Mouse (Mus musculus) spleen, adult 2 months (tissue): Measurements from ENCODE around the gene Nme7.
A peak's percentile ranks its signal among the peaks of the same experiment; 100 is the strongest.

Experiments used
- CTCF ChIP-seq: fragments of 200-500 bp; IDR thresholded peaks from 2 replicates; pipeline ENCODE4 v1.5.1; 2011; ENCODE audit warnings: mild to moderate bottlenecking, inconsistent platforms; ENCODE audit not compliant: insufficient read depth, insufficient read length, insufficient replicate concordance; ENCODE audit errors: extremely low read depth
- POLR2A ChIP-seq: fragments of 200-500 bp; IDR thresholded peaks from 2 replicates; pipeline ENCODE4 v1.6.1; 2011; ENCODE audit warnings: low read depth, low read length, inconsistent platforms

- TF ChIP-seq CTCF (peak; percentile 9; the same call in 1 of the 2 replicates), POLR2A (no peak)
Observed at GRCm38 (mm10) chr1:164342161-164342560, 38.2 kb downstream of the Nme7 start.
